Mouse (Mus musculus) forebrain, embryonic 15.5 days (tissue): ENCODE results near the gene Hic1. TPM values are rescaled to one million over a fixed set of nuclear protein-coding genes. Genes with fewer than 3 reads are reported as not detected.

Experiments
- ATAC-seq: fragments of 200-750 bp; cut with Nextera tagmentation; replicated peaks from 2 replicates; pipeline ENCODE4 v1.8.0; 2017; ENCODE audit warnings: mild to moderate bottlenecking, moderate TSS enrichment, moderate library complexity
- H3K27ac ChIP-seq: fragments of 300-500 bp; sonication (generic); replicated peaks from 2 replicates; pipeline ENCODE4 v1.5.1; 2015; ENCODE audit warnings: mild to moderate bottlenecking, inconsistent platforms
- H3K27me3 ChIP-seq: fragments of 300-500 bp; sonication (generic); 2 replicates; pipeline ENCODE4 v1.6.1; 2015; ENCODE audit warnings: inconsistent platforms
- H3K36me3 ChIP-seq: fragments of 300-500 bp; sonication (generic); 2 replicates; pipeline ENCODE4 v1.6.1; 2015; ENCODE audit warnings: mild to moderate bottlenecking, inconsistent platforms
- H3K4me1 ChIP-seq: fragments of 300-500 bp; sonication (generic); 2 replicates; pipeline ENCODE4 v1.6.1; 2015; ENCODE audit warnings: inconsistent platforms
- H3K4me2 ChIP-seq: fragments of 300-500 bp; sonication (generic); replicated peaks from 2 replicates; pipeline ENCODE4 v1.6.1; 2015; ENCODE audit warnings: mild to moderate bottlenecking, inconsistent platforms
- H3K4me3 ChIP-seq: fragments of 300-500 bp; sonication (generic); 2 replicates; pipeline ENCODE4 v1.5.1; 2015; ENCODE audit warnings: mild to moderate bottlenecking, inconsistent platforms
- H3K9ac ChIP-seq: fragments of 300-500 bp; sonication (generic); replicated peaks from 2 replicates; pipeline ENCODE4 v1.6.1; 2015; ENCODE audit warnings: mild to moderate bottlenecking, inconsistent platforms
- H3K9me3 ChIP-seq: fragments of 300-500 bp; sonication (generic); 2 replicates; pipeline ENCODE4 v1.6.1; 2016; ENCODE audit warnings: inconsistent platforms
- WGBS: fragments of 180-500 bp; shearing (Covaris S2); methylation state at CpG from one replicate; pipeline ENCODE4 v1.1.7; 2015; ENCODE audit warnings: mixed read lengths; 5-methylcytosine and 5-hydroxymethylcytosine counted together
- polyA plus RNA-seq: library from polyadenylated mRNA; unstranded; fragments of >200 nt; fragmentation: Nextera tagmentation; extraction: Ambion mirVana; gene quantifications from 2 replicates; pipeline ENCODE4 v1.2.1, GENCODE M21; 2015

Gene Hic1
- polyA plus RNA-seq, 1 experiment from 2014 or later = 2.2 TPM

- WGBS = 82% methylated on average over 2 of the region's 2 CpGs
- Histone ChIP-seq H3K27ac (no peak overlapping the region), H3K36me3 (peaks cover 16% of the 10 kb centered on the region; the same call in 1 of the 2 replicates), H3K4me2 (no peak overlapping the region), H3K9ac (no peak overlapping the region), H3K4me3 (no peak overlapping the region), H3K4me1 (peaks cover 39% of the 10 kb centered on the region), H3K27me3 (peaks cover 56% of the 10 kb centered on the region), H3K9me3 (no peaks in the 10 kb centered on the region)
- ATAC-seq = no peak
Observed at GRCm38 (mm10) chr11:75164051-75164450, 5.3 kb downstream of the Hic1 start.

- Histone ChIP-seq H3K27me3 (peaks cover 50% of the 10 kb centered on the region), H3K9ac (no peak overlapping the region), H3K9me3 (no peaks in the 10 kb centered on the region), H3K4me2 (no peak overlapping the region), H3K4me1 (peaks cover 33% of the 10 kb centered on the region), H3K27ac (no peak overlapping the region), H3K4me3 (no peak overlapping the region), H3K36me3 (peaks cover 16% of the 10 kb centered on the region; the same call in 1 of the 2 replicates)
- 91% methylated on average over 6 of the region's 6 CpGs for WGBS
- ATAC-seq = no peak
Observed at GRCm38 (mm10) chr11:75163379-75163778, 5.9 kb downstream of the Hic1 start.

GRCm38 (mm10) chr11:75162591-75163080, 6.7 kb downstream of the Hic1 start:
- Histone ChIP-seq H3K4me3 (no peak overlapping the region), H3K36me3 (peaks cover 16% of the 10 kb centered on the region; the same call in 1 of the 2 replicates), H3K9me3 (no peaks in the 10 kb centered on the region), H3K27me3 (peaks cover 42% of the 10 kb centered on the region), H3K9ac (no peak overlapping the region), H3K4me2 (no peak overlapping the region), H3K27ac (no peak overlapping the region), H3K4me1 (peaks cover 26% of the 10 kb centered on the region)
- WGBS = 91% methylated on average over 12 of the region's 12 CpGs
- no peak for ATAC-seq

- 75% methylated on average over 4 of the region's 4 CpGs for WGBS
- H3K36me3 ChIP-seq = peaks cover 16% of the 10 kb centered on the region; the same call in 1 of the 2 replicates
Observed at GRCm38 (mm10) chr11:75161417-75162008, 7.8 kb downstream of the Hic1 start.

GRCm38 (mm10) chr11:75160954-75161353, 8.4 kb downstream of the Hic1 start:
- Histone ChIP-seq H3K4me2 (no peak overlapping the region), H3K4me3 (no peak overlapping the region), H3K4me1 (peaks cover 10% of the 10 kb centered on the region), H3K36me3 (peaks cover 16% of the 10 kb centered on the region; the same call in 1 of the 2 replicates), H3K9me3 (no peaks in the 10 kb centered on the region), H3K9ac (no peak overlapping the region), H3K27me3 (peaks cover 27% of the 10 kb centered on the region), H3K27ac (no peak overlapping the region)
- WGBS = 74% methylated on average over 7 of the region's 7 CpGs
- ATAC-seq = no peak

More at GRCm38 (mm10) chr11:75161417-75162008, 7.8 kb downstream of the Hic1 start:
- peaks cover 15% of the 10 kb centered on the region for H3K4me1 ChIP-seq
- H3K4me2 ChIP-seq = no peak overlapping the region
- no peak overlapping the region for H3K9ac ChIP-seq
- H3K4me3 ChIP-seq = no peak overlapping the region
- no peaks in the 10 kb centered on the region for H3K9me3 ChIP-seq
- no peak for ATAC-seq
- no peak overlapping the region for H3K27ac ChIP-seq
- peaks cover 32% of the 10 kb centered on the region for H3K27me3 ChIP-seq

GRCm38 (mm10) chr11:75159564-75159963, 9.8 kb downstream of the Hic1 start:
- H3K27ac ChIP-seq = no peak overlapping the region
- peaks cover 16% of the 10 kb centered on the region; the same call in 1 of the 2 replicates for H3K36me3 ChIP-seq
- no peak overlapping the region for H3K4me2 ChIP-seq
- no peak overlapping the region for H3K4me3 ChIP-seq
- no peak for ATAC-seq
- no peaks in the 10 kb centered on the region for H3K9me3 ChIP-seq
- 59% methylated on average over 2 of the region's 2 CpGs for WGBS
- no peak overlapping the region for H3K9ac ChIP-seq
- peaks cover 3% of the 10 kb centered on the region; the same call in 1 of the 2 replicates for H3K4me1 ChIP-seq
- peaks cover 13% of the 10 kb centered on the region for H3K27me3 ChIP-seq

GRCm38 (mm10) chr11:75158432-75158831, 10.9 kb downstream of the Hic1 start:
- Histone ChIP-seq H3K27ac (no peak overlapping the region), H3K9ac (no peak overlapping the region), H3K4me1 (peaks cover 3% of the 10 kb centered on the region; the same call in 1 of the 2 replicates), H3K4me2 (no peak overlapping the region), H3K27me3 (peaks cover 3% of the 10 kb centered on the region; the same call in 1 of the 2 replicates), H3K36me3 (peaks cover 15% of the 10 kb centered on the region; the same call in 1 of the 2 replicates), H3K4me3 (no peak overlapping the region), H3K9me3 (no peaks in the 10 kb centered on the region)
- no peak for ATAC-seq
- WGBS = 95% methylated on average over 14 of the region's 14 CpGs

- H3K4me3 ChIP-seq = no peak overlapping the region
- ATAC-seq = no peak
- no peaks in the 10 kb centered on the region for H3K9me3 ChIP-seq
- H3K27me3 ChIP-seq = no peaks in the 10 kb centered on the region
- H3K27ac ChIP-seq = no peak overlapping the region
- H3K4me1 ChIP-seq = peaks cover 3% of the 10 kb centered on the region; the same call in 1 of the 2 replicates
- no peak overlapping the region for H3K4me2 ChIP-seq
- 66% methylated on average over 2 of the region's 2 CpGs for WGBS
- peaks cover 10% of the 10 kb centered on the region; the same call in 1 of the 2 replicates for H3K36me3 ChIP-seq
- no peak overlapping the region for H3K9ac ChIP-seq
Observed at GRCm38 (mm10) chr11:75157901-75158300, 11.4 kb downstream of the Hic1 start.

- Histone ChIP-seq H3K9me3 (no peaks in the 10 kb centered on the region), H3K27ac (no peak overlapping the region), H3K27me3 (no peaks in the 10 kb centered on the region), H3K4me2 (no peak overlapping the region), H3K4me1 (peaks cover 3% of the 10 kb centered on the region; the same call in 1 of the 2 replicates), H3K4me3 (no peak overlapping the region), H3K36me3 (peaks cover 8% of the 10 kb centered on the region; the same call in 1 of the 2 replicates), H3K9ac (no peak overlapping the region)
- 54% methylated on average over 4 of the region's 4 CpGs for WGBS
- ATAC-seq = no peak
Observed at GRCm38 (mm10) chr11:75157037-75157436, 12.3 kb downstream of the Hic1 start.

- Histone ChIP-seq H3K27me3 (no peaks in the 10 kb centered on the region), H3K36me3 (peaks cover 8% of the 10 kb centered on the region; the same call in 1 of the 2 replicates), H3K4me2 (no peak overlapping the region), H3K9ac (no peak overlapping the region), H3K4me3 (no peak overlapping the region), H3K9me3 (no peaks in the 10 kb centered on the region), H3K27ac (0 out of 2 replicates have a peak overlapping the region, but pooled peaks have one; percentile 24), H3K4me1 (peaks cover 2% of the 10 kb centered on the region; the same call in 1 of the 2 replicates)
- WGBS = 69% methylated on average over 5 of the region's 5 CpGs
- ATAC-seq = no peak
Observed at GRCm38 (mm10) chr11:75156416-75156815, 12.9 kb downstream of the Hic1 start.

- 81% methylated on average over 6 of the region's 6 CpGs for WGBS
- H3K9ac ChIP-seq = no peak overlapping the region
Observed at GRCm38 (mm10) chr11:75155985-75156384, 13.3 kb downstream of the Hic1 start.

GRCm38 (mm10) chr11:75154053-75154585, 15.2 kb downstream of the Hic1 start:
- Histone ChIP-seq H3K9ac (no peak overlapping the region), H3K4me2 (no peak overlapping the region), H3K4me1 (no peaks in the 10 kb centered on the region), H3K27me3 (no peaks in the 10 kb centered on the region), H3K27ac (no peak overlapping the region), H3K9me3 (no peaks in the 10 kb centered on the region), H3K4me3 (no peak overlapping the region), H3K36me3 (peaks cover 6% of the 10 kb centered on the region; the same call in 1 of the 2 replicates)
- no peak for ATAC-seq
- WGBS = 77% methylated on average over 6 of the region's 6 CpGs

More at GRCm38 (mm10) chr11:75155985-75156384, 13.3 kb downstream of the Hic1 start:
- no peaks in the 10 kb centered on the region for H3K9me3 ChIP-seq
- 0 out of 2 replicates have a peak overlapping the region, but pooled peaks have one; percentile 24 for H3K27ac ChIP-seq
- ATAC-seq = no peak
- no peaks in the 10 kb centered on the region for H3K27me3 ChIP-seq
- no peak overlapping the region for H3K4me2 ChIP-seq
- H3K4me1 ChIP-seq = no peaks in the 10 kb centered on the region
- H3K4me3 ChIP-seq = no peak overlapping the region
- H3K36me3 ChIP-seq = peaks cover 8% of the 10 kb centered on the region; the same call in 1 of the 2 replicates
